Mouse (Mus musculus) kidney, adult 8-10 months (tissue): ENCODE measurements around the gene Il17rd.
A peak's percentile ranks its signal among the peaks of the same experiment; 100 is the strongest.

Experiments
- DNase-seq, 2 experiments: peaks; one replicate each; pipeline ENCODE4 v3.0.0; 2022

Gene Il17rd

GRCm38 (mm10) chr14:27044967-27045361 is 6.2 kb downstream of the Il17rd start:
- DNase-seq, result no peak

GRCm38 (mm10) chr14:27048231-27048956 is 9.7 kb downstream of the Il17rd start:
- no peak for DNase-seq

- no peak for DNase-seq
These were observed 11.3 kb downstream of the Il17rd start for GRCm38 (mm10) chr14:27050043-27050442.

GRCm38 (mm10) chr14:27050560-27051510 is 12.1 kb downstream of the Il17rd start:
- DNase-seq, result no peak

- DNase-seq, result no peak
These were observed 12.8 kb downstream of the Il17rd start for GRCm38 (mm10) chr14:27051511-27051895.

- DNase-seq, result no peak
These were observed 19.9 kb downstream of the Il17rd start for GRCm38 (mm10) chr14:27058535-27059223.

- DNase-seq, result no peak
These were observed 20.4 kb downstream of the Il17rd start for GRCm38 (mm10) chr14:27059224-27059558.

GRCm38 (mm10) chr14:27063338-27063737 is 24.6 kb downstream of the Il17rd start:
- DNase-seq, result no peak

- no peak for DNase-seq
These were observed 27.6 kb downstream of the Il17rd start for GRCm38 (mm10) chr14:27066171-27066929.

- DNase-seq, result no peak
These were observed 29.1 kb downstream of the Il17rd start for GRCm38 (mm10) chr14:27067866-27068271.

- no peak for DNase-seq
These were observed 30.8 kb downstream of the Il17rd start for GRCm38 (mm10) chr14:27069434-27070097.

- DNase-seq, result no peak
These were observed 31.4 kb downstream of the Il17rd start for GRCm38 (mm10) chr14:27070128-27070527.

- DNase-seq, result peak; percentile 47 to 69
These were observed 32.0 kb downstream of the Il17rd start for GRCm38 (mm10) chr14:27070758-27071157.

- DNase-seq, result peak; percentile 41 to 51
These were observed 33.2 kb downstream of the Il17rd start for GRCm38 (mm10) chr14:27071985-27072384.

- no peak for DNase-seq
These were observed 36.3 kb downstream of the Il17rd start for GRCm38 (mm10) chr14:27075084-27075483.

- DNase-seq, result no peak
These were observed 37.3 kb downstream of the Il17rd start for GRCm38 (mm10) chr14:27075909-27076521.

- DNase-seq, result no peak
These were observed 37.8 kb downstream of the Il17rd start for GRCm38 (mm10) chr14:27076522-27076920.

- DNase-seq, result no peak
These were observed 43.0 kb downstream of the Il17rd start for GRCm38 (mm10) chr14:27081536-27082275.

GRCm38 (mm10) chr14:27085471-27085870 is 46.7 kb downstream of the Il17rd start:
- DNase-seq, result no peak

- no peak for DNase-seq
These were observed 47.3 kb downstream of the Il17rd start for GRCm38 (mm10) chr14:27085999-27086398.

GRCm38 (mm10) chr14:27094247-27094646 is 55.5 kb downstream of the Il17rd start:
- DNase-seq, result no peak
